Mouse (Mus musculus) CD4-positive, CD25-positive, alpha-beta regulatory T cell, adult 4 months (primary cell): ENCODE results near the gene Ube2o. TPM values are rescaled to one million over a fixed set of nuclear protein-coding genes. Genes with fewer than 3 reads are reported as not detected.
"Not testable (repeated sequence)": the region's sequence is repeated elsewhere in the genome, so short reads cannot be mapped to it uniquely, and the experiment has no call there.

Experiments used
- ATAC-seq: one replicate; pipeline ENCODE4 v1.8.0; 2017
- polyA plus RNA-seq, 2 experiments: library from polyadenylated mRNA; unstranded; fragments of 100-300 nt; shearing (Covaris generic); gene quantifications; one replicate each; pipeline ENCODE4 v1.2.1; 2017

Ube2o gene
- polyA plus RNA-seq, 2 experiments from 2014 or later = 1.1 to 3.5 TPM

GRCm38 (mm10) chr11:116508689-116509088, 72.6 kb downstream of the Ube2o start:
- no peak for ATAC-seq

GRCm38 (mm10) chr11:116506151-116506875, 74.9 kb downstream of the Ube2o start:
- no peak for ATAC-seq

GRCm38 (mm10) chr11:116505573-116505972, 75.7 kb downstream of the Ube2o start:
- ATAC-seq = no peak

- no peak for ATAC-seq
These were observed 76.7 kb downstream of the Ube2o start for GRCm38 (mm10) chr11:116504516-116504915.

- no peak for ATAC-seq
These were observed 80.1 kb downstream of the Ube2o start for GRCm38 (mm10) chr11:116501005-116501746.

- no peak for ATAC-seq
These were observed 82.2 kb downstream of the Ube2o start for GRCm38 (mm10) chr11:116499018-116499417.

GRCm38 (mm10) chr11:116498596-116498995, 82.7 kb downstream of the Ube2o start:
- no peak for ATAC-seq

GRCm38 (mm10) chr11:116497313-116497712, 83.9 kb downstream of the Ube2o start:
- ATAC-seq = no peak

GRCm38 (mm10) chr11:116494474-116495174, 86.6 kb downstream of the Ube2o start:
- ATAC-seq = no peak

GRCm38 (mm10) chr11:116493795-116494252, 87.4 kb downstream of the Ube2o start, which contains the start of gene Prpsap1:
Prpsap1 (minus strand) TSS chr11:116494202.
- ATAC-seq = no peak

- no peak for ATAC-seq
These were observed 88.1 kb downstream of the Ube2o start for GRCm38 (mm10) chr11:116493191-116493590.

- not testable (repeated sequence) for ATAC-seq
These were observed 88.7 kb downstream of the Ube2o start for GRCm38 (mm10) chr11:116492507-116492906.

GRCm38 (mm10) chr11:116491338-116491737, 89.9 kb downstream of the Ube2o start:
- ATAC-seq = no peak

GRCm38 (mm10) chr11:116490232-116491107, 90.8 kb downstream of the Ube2o start:
- peak; percentile 92 for ATAC-seq

- peak; percentile 28 for ATAC-seq
These were observed 91.4 kb downstream of the Ube2o start for GRCm38 (mm10) chr11:116489771-116490231.

GRCm38 (mm10) chr11:116488693-116489375, 92.4 kb downstream of the Ube2o start:
- peak; percentile 40 for ATAC-seq

GRCm38 (mm10) chr11:116488207-116488606, 93.0 kb downstream of the Ube2o start:
- ATAC-seq = no peak
